In the genomic region with DNA sequence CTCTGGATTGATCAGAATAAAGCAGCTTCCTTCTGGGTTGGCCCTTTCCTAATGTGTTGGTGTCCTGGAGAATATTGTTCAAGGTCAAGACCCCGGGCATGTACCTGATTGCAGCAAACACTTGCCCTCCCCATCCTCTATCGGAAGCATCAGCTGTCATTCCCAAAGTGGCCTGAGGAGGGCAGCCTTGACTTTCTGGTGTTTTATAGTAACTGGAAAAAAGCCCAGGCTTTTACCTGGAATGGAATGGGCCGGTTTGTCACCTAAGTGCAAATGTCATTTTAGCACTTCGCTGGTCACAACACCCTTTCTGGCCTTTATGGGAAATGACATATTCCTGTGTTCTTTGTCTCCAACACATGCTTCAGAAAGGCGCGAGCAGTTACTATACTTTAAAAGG, we compare ENCODE assay signal across 8 mouse cellular contexts.
DNase-seq lines count a peak whose midpoint lies in the region; ATAC-seq and TF ChIP-seq lines count a peak whose summit lies in the region.

No protein-coding gene starts in this region.

- H3K27ac ChIP-seq in heart, embryonic 16.5 days (ENCODE audit: low read length), result no peak overlapping the region
- H3K27ac ChIP-seq in liver, postnatal 0 days (ENCODE audit: low read depth), result no peak overlapping the region

- no peaks in the 10 kb centered on the region for H3K4me1 ChIP-seq in heart, embryonic 16.5 days (ENCODE audit: control insufficient read depth, insufficient read depth, low read length)
- no peaks in the 10 kb centered on the region for H3K4me1 ChIP-seq in liver, postnatal 0 days (ENCODE audit: insufficient read depth)

- no peaks in the 10 kb centered on the region for H3K36me3 ChIP-seq in heart, embryonic 16.5 days (ENCODE audit: control insufficient read depth, insufficient read depth)
- no peaks in the 10 kb centered on the region for H3K36me3 ChIP-seq in liver, postnatal 0 days (replicated peaks; ENCODE audit: insufficient read depth, low read length)

- peak overlapping the region; percentile 40 for H3K4me3 ChIP-seq in heart, embryonic 16.5 days (ENCODE audit: low read length)
- no peak overlapping the region for H3K4me3 ChIP-seq in liver, postnatal 0 days (ENCODE audit: low read depth, low read length)

- no peaks in the 10 kb centered on the region for H3K27me3 ChIP-seq in heart, embryonic 16.5 days (ENCODE audit: control insufficient read depth, insufficient read depth, low read length)
- no peaks in the 10 kb centered on the region for H3K27me3 ChIP-seq in liver, postnatal 0 days (ENCODE audit: insufficient read depth, low read length)

- 45% methylated on average over 6 of the region's 6 CpGs for WGBS in heart, embryonic 16.5 days
- 53% methylated on average over 6 of the region's 6 CpGs for WGBS in liver, postnatal 0 days (ENCODE audit: insufficient replicate concordance)

- peak; percentile 5 for DNase-seq in thymus, postnatal 0 days (ENCODE audit: low spot score)
- no peak for DNase-seq in thymus, postnatal 36 days
- peak; percentile 32 to 65 for DNase-seq in cerebellum, adult 18-20 months
- peak; percentile 57 for DNase-seq in kidney, postnatal 14 days
- DNase-seq in liver, postnatal 0 days, result peak; percentile 34
- DNase-seq in retina, postnatal 1 day, result peak; percentile 74
- no peak for DNase-seq in natural killer cell, adult 2 months (ENCODE audit: low spot score in 2 of 2)

- no peaks in the 10 kb centered on the region for H3K9me3 ChIP-seq in heart, embryonic 16.5 days (replicated peaks; ENCODE audit: control insufficient read depth, low read length)
- H3K9me3 ChIP-seq in liver, postnatal 0 days (ENCODE audit: low read length), result no peaks in the 10 kb centered on the region

- no peak for ATAC-seq in heart, embryonic 16.5 days (replicated peaks; ENCODE audit: extremely low read depth, insufficient read depth, low FRiP score)
- ATAC-seq in liver, postnatal 0 days, result no peak

- TF ChIP-seq EP300 in liver, postnatal 0 days (IDR thresholded peaks at IDR 0.05; ENCODE audit: low read depth), result no peak

- TF ChIP-seq CTCF in liver, postnatal 0 days (IDR thresholded peaks at IDR 0.05; ENCODE audit: low read depth), result peak; percentile 59

- no peak overlapping the region for H3K9ac ChIP-seq in heart, embryonic 16.5 days (ENCODE audit: low read length)
- H3K9ac ChIP-seq in liver, postnatal 0 days (replicated peaks), result no peak overlapping the region

- peak overlapping the region; percentile 53 for H3K4me2 ChIP-seq in heart, embryonic 16.5 days (ENCODE audit: low read depth, low read length)
- H3K4me2 ChIP-seq in liver, postnatal 0 days (ENCODE audit: low read depth, low read length), result no peak overlapping the region

Comparison
In these comparisons a context has a peak if more than half of its experiments do, and no peak if none do; other contexts are left out.
1. DNase-seq: peak in thymus, postnatal 0 days (single experiment), cerebellum, adult 18-20 months (2 of 2), kidney, postnatal 14 days (single experiment), liver, postnatal 0 days (single experiment) and retina, postnatal 1 day (single experiment); none in thymus, postnatal 36 days (0 of 2) and natural killer cell, adult 2 months (0 of 2).